Mouse (Mus musculus) midbrain, embryonic 13.5 days (tissue): ENCODE data around the gene Kazn. TPM values are rescaled to one million over a fixed set of nuclear protein-coding genes. Genes with fewer than 3 reads are reported as not detected.

Experiments used
- ATAC-seq: fragments of 200-750 bp; cut with Nextera tagmentation; 2 replicates; pipeline ENCODE4 v1.8.0; 2017; ENCODE audit warnings: mild to moderate bottlenecking, moderate TSS enrichment, moderate library complexity
- H3K27ac ChIP-seq: fragments of 300-500 bp; sonication (generic); 2 replicates; pipeline ENCODE4 v1.5.1; 2015; ENCODE audit warnings: inconsistent platforms, mild to moderate bottlenecking, moderate library complexity
- H3K27me3 ChIP-seq: fragments of 300-500 bp; sonication (generic); 2 replicates; pipeline ENCODE4 v1.6.1; 2015; ENCODE audit warnings: mild to moderate bottlenecking, inconsistent platforms
- H3K36me3 ChIP-seq: fragments of 300-500 bp; sonication (generic); 2 replicates; pipeline ENCODE4 v1.6.1; 2015; ENCODE audit warnings: mild to moderate bottlenecking, inconsistent platforms
- H3K4me1 ChIP-seq: fragments of 300-500 bp; sonication (generic); replicated peaks from 2 replicates; pipeline ENCODE4 v1.6.1; 2015; ENCODE audit warnings: inconsistent platforms
- H3K4me2 ChIP-seq: fragments of 300-500 bp; sonication (generic); replicated peaks from 2 replicates; pipeline ENCODE4 v1.6.1; 2015; ENCODE audit warnings: moderate library complexity, mild to moderate bottlenecking, inconsistent platforms
- H3K4me3 ChIP-seq: fragments of 300-500 bp; sonication (generic); replicated peaks from 2 replicates; pipeline ENCODE4 v1.5.1; 2015; ENCODE audit warnings: mild to moderate bottlenecking, inconsistent platforms
- H3K9ac ChIP-seq: fragments of 300-500 bp; sonication (generic); replicated peaks from 2 replicates; pipeline ENCODE4 v1.6.1; 2015; ENCODE audit warnings: mild to moderate bottlenecking, inconsistent platforms
- H3K9me3 ChIP-seq: fragments of 300-500 bp; sonication (generic); 2 replicates; pipeline ENCODE4 v1.6.1; 2016; ENCODE audit warnings: mild to moderate bottlenecking, inconsistent platforms
- WGBS: fragments of 180-500 bp; shearing (Covaris S2); methylation state at CpG from one replicate; pipeline ENCODE4 v1.1.7; 2015; 5-methylcytosine and 5-hydroxymethylcytosine counted together
- polyA plus RNA-seq: library from polyadenylated mRNA; unstranded; fragments of >200 nt; fragmentation: Nextera tagmentation; extraction: Ambion mirVana; gene quantifications from 2 replicates; pipeline ENCODE4 v1.2.1, GENCODE M21; 2015

Gene Kazn
- 18.7 and 23.5 TPM in 2 replicates for polyA plus RNA-seq

DNA sequence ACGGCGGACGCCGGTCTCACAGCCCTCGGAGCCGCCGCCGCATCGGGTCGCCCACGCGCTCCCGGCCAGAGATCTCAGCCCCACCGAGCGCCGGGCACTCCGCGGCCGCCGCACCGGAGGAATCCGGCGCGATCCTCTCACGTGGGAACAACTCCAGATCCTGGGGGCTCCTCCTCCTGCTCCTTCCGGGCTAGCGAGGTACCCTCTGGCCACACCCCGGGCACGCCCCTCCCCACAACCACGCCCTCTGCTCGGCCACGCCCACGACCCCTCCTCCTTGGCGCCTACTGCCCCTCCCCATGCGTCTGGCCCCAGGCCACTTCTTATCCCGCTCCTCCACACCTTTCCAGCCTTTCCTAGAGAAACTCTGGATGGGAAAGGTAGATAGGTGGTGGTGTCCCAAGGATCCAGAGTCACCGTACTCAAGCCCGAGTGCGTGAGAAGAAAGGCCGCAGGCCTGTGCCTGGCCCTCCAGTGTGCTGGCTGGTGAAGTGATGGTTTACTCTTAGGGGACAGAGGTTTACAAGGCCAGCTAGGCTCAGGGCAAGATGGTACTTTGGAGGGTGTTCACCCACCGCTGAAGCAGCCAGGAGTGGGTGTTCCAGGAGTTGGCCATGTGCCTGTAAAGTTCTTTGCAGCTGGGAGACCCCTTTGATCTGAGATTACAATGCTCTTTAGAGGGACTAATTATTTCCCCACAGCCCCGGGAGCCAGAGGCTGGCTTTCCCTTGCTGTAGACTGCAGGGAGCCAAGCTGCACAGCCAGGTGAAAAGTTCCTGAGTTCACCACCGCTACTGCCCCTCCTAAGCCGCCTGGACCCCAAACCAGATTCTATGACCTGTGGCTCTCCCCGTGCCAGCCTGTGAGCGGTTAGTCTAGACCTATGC, at the start of gene Kazn:
TSS of gene Kazn (minus strand) at position 162 of the 887 bp plus-strand sequence.
- peak within 1 kb of the TSS; percentile 35; the same call in 1 of the 2 replicates for H3K27ac ChIP-seq

DNA sequence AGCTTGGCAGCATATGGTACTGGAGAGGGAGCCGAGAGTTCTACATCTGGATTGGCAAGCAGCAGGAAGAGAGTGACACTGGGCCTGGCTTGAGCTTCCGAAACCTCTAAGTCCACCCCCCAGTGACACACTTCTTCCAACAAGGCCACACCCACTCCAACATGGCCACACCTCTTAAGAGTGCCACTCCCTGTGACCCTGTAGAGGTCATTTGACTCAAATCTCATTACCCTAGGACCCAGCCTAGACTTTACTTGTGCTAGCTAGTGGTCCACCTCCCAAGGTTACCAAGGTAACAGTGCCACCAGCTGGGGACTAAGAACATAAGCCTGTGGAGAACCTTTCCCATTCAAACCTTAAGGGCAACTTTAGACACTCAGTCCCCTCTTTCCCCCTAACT, 46.3 kb upstream of the Kazn start:
- Histone ChIP-seq H3K27ac (no peak overlapping the region), H3K9ac (no peak overlapping the region), H3K27me3 (no peaks in the 10 kb centered on the region), H3K36me3 (no peaks in the 10 kb centered on the region), H3K4me2 (no peak overlapping the region), H3K4me1 (0 out of 2 replicates have a peak, but pooled peaks cover 3% of the 10 kb centered on the region), H3K4me3 (no peak overlapping the region), H3K9me3 (no peaks in the 10 kb centered on the region)
- ATAC-seq: no peak
- WGBS: 94% methylated on average over 2 of the region's 2 CpGs

More for the DNA sequence above, at the start of gene Kazn:
- Histone ChIP-seq H3K4me2 (peak within 1 kb of the TSS; percentile 95), H3K9me3 (no peaks in the 10 kb centered on the region), H3K36me3 (no peaks in the 10 kb centered on the region), H3K4me3 (peak within 1 kb of the TSS; percentile 61), H3K9ac (peak within 1 kb of the TSS; percentile 71), H3K27me3 (peaks cover 16% of the 10 kb centered on the region), H3K4me1 (peaks cover 31% of the 10 kb centered on the region)
- 3% methylated on average over 46 of the region's 46 CpGs for WGBS
- peak; percentile 77 for ATAC-seq

DNA sequence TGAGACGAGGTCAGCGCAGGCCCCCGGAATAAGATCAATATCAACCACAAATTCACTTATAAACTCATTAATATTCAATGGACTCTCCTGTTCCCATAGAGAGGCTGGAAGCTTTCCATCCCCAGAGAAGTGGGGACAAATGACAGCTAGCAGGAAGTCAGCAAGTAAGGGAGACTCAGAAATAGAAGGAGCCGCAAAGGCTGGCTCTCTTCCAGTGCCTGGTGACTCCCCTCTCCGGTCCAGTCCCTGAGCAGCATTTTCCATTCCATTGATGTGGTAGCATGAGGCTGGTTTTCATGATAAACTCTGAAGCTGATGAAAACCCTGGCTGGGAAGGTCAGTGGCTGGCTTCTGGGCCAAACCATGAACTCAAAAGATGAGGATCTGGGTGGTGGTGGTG, 44.7 kb upstream of the Kazn start:
- Histone ChIP-seq H3K27ac (no peak overlapping the region), H3K4me3 (no peak overlapping the region), H3K36me3 (no peaks in the 10 kb centered on the region), H3K9me3 (no peaks in the 10 kb centered on the region), H3K4me2 (no peak overlapping the region), H3K4me1 (0 out of 2 replicates have a peak, but pooled peaks cover 3% of the 10 kb centered on the region), H3K9ac (no peak overlapping the region), H3K27me3 (no peaks in the 10 kb centered on the region)
- 85% methylated on average over 5 of the region's 5 CpGs for WGBS
- no peak for ATAC-seq

DNA sequence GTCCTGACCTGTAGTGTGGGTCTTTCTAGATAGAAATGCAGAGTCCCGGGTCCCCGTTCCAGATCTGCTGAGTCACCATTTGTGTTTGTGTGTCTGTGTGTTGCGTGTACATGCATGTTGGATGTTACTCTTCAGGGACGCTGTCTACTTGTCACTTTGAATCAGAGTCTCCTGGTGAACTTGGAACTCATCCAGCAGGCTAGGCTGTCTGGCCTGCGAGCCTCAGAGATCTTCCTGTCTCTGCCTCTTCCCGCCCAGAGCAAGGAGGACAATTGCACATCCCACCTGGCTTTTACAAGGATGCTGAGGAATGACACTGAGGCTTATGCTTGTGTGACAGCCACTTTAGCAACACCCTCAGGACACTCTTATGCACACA, 39.0 kb upstream of the Kazn start:
- Histone ChIP-seq H3K36me3 (no peaks in the 10 kb centered on the region), H3K27ac (no peak overlapping the region), H3K9ac (no peak overlapping the region), H3K4me1 (peaks cover 12% of the 10 kb centered on the region), H3K9me3 (no peaks in the 10 kb centered on the region), H3K4me3 (no peak overlapping the region), H3K4me2 (no peak overlapping the region), H3K27me3 (no peaks in the 10 kb centered on the region)
- ATAC-seq: no peak
- WGBS: 90% methylated on average over 6 of the region's 6 CpGs

DNA sequence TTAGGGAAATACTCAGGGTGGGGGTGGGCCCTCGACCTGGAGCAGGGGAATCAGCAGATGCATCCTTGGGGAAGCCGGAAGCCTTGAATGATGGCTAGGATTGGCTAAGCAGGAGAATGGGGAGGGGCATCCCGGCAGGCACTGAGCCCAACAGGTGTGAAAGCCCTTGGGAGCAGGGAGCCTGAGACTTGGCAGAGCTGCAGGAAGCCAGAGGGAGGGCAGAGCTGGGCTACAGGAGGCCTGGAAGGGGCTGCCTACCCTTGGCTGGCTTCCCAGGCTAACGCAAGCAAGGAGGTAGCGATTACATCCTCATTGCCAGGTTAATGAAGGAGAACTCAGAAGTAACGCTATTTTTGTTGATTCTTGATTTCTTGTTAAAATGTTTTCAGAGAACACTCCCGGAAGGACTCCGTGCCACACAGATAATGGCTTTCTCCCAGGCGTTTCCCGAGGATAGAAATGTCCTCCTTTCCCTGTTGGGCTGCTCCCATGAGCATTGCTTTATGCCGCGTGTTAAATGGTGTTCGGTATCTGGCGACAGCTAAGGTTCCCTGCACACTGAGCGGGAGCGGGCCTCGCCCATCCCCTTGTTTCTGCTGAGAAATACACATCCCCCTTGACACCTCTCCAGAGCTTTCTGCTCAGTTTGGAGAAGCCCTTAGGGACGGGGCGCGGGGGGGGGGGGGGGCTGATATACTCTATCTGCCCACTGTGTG, 38.4 kb upstream of the Kazn start:
- H3K9me3 ChIP-seq: no peaks in the 10 kb centered on the region
- H3K27ac ChIP-seq: no peak overlapping the region
- 49% methylated on average over 20 of the region's 20 CpGs for WGBS
- H3K4me2 ChIP-seq: no peak overlapping the region
- H3K4me3 ChIP-seq: no peak overlapping the region
- H3K4me1 ChIP-seq: peaks cover 12% of the 10 kb centered on the region
- no peaks in the 10 kb centered on the region for H3K36me3 ChIP-seq
- no peak for ATAC-seq
- H3K9ac ChIP-seq: no peak overlapping the region
- H3K27me3 ChIP-seq: no peaks in the 10 kb centered on the region

DNA sequence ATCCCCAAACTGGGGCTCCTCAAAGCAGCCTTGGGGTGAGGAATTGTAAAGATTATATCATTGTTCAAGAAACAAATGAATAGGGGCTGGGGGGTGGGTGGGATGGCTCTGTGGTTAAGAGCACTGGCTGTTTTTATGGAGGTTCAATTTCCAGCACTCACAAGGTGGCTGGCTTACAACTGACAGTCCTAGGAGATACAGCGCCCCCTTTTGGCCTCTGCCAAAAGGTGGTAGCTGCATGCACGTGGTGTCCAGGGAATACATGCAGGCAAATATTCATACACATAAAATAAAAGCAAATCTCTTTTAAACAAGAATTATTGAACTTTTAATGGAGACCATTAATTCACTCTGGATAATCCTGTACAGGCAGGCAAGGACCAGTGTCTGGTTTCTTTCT, 36.0 kb upstream of the Kazn start:
- no peak overlapping the region for H3K9ac ChIP-seq
- no peak overlapping the region for H3K4me3 ChIP-seq
- H3K27me3 ChIP-seq: no peaks in the 10 kb centered on the region
- H3K4me1 ChIP-seq: peaks cover 9% of the 10 kb centered on the region
- 58% methylated on average over 2 of the region's 2 CpGs for WGBS
- H3K27ac ChIP-seq: peak overlapping the region; percentile 44
- no peak; the same call in 1 of the 2 replicates for ATAC-seq
- no peaks in the 10 kb centered on the region for H3K36me3 ChIP-seq
- no peaks in the 10 kb centered on the region for H3K9me3 ChIP-seq
- H3K4me2 ChIP-seq: no peak overlapping the region

DNA sequence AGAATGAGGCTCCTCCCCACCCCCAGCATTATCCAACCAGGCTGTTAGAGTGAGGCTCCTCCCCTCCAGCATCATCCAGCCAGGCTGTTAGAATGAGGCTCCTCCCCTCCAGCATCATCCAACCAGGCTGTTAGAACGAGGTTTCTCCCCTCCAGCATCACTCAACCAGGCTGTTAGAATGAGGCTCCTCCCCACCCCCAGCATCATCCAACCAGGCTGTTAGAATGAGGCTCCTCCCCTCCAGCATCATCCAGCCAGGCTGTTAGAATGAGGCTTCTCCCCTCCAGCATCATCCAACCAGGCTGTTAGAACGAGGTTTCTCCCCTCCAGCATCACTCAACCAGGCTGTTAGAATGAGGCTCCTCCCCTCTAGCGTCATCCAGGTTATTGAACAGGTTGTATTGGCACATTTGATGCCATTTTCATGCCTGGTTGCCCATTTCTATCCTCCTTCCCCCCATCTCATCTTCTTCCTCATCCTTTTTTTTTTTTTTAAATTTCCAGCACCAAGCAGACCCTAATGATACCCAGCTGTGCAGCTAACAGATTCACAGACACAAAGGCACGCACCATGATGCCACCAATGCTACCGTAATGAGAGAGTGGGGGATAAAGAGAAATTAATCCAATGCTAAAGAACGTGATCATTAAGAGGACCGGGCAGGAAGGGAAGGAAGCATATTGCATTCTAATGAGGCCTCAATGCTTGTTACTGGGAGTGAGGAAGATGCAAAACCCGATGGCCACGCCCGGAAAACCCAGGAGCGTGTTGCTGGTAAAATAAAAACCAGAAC, 35.4 kb upstream of the Kazn start:
- H3K4me2 ChIP-seq: no peak overlapping the region
- H3K9me3 ChIP-seq: no peaks in the 10 kb centered on the region
- no peak overlapping the region for H3K4me3 ChIP-seq
- H3K36me3 ChIP-seq: no peaks in the 10 kb centered on the region
- ATAC-seq: peak; percentile 21; the same call in 1 of the 2 replicates
- H3K4me1 ChIP-seq: peaks cover 9% of the 10 kb centered on the region
- no peaks in the 10 kb centered on the region for H3K27me3 ChIP-seq
- 57% methylated on average over 11 of the region's 11 CpGs for WGBS
- H3K9ac ChIP-seq: no peak overlapping the region
- H3K27ac ChIP-seq: peak overlapping the region; percentile 44

DNA sequence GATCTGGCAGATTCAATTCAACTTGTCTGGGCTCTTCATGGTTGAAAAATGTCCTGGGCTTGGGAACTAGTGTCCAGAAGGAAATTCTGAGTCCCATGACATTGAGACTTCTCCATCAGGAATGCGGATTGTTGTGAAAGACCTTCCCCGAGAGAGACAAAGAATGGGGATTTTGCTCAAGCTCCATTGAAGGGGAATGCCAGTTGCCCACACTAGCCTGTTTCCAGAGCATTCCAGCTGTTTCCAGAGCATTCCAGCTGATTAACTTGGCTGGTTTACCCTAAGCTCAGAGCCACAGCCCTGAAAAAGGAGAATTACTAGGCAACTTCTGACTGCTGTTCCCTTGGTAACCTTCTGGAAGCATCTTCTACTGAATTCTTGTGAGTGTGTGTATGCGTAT, 32.3 kb upstream of the Kazn start:
- H3K9ac ChIP-seq: no peak overlapping the region
- H3K4me2 ChIP-seq: no peak overlapping the region
- H3K27me3 ChIP-seq: no peaks in the 10 kb centered on the region
- 72% methylated on average over 3 of the region's 3 CpGs for WGBS
- H3K4me1 ChIP-seq: peaks cover 19% of the 10 kb centered on the region
- H3K36me3 ChIP-seq: no peaks in the 10 kb centered on the region
- no peak overlapping the region for H3K4me3 ChIP-seq
- no peaks in the 10 kb centered on the region for H3K9me3 ChIP-seq
- H3K27ac ChIP-seq: no peak overlapping the region
- ATAC-seq: no peak

DNA sequence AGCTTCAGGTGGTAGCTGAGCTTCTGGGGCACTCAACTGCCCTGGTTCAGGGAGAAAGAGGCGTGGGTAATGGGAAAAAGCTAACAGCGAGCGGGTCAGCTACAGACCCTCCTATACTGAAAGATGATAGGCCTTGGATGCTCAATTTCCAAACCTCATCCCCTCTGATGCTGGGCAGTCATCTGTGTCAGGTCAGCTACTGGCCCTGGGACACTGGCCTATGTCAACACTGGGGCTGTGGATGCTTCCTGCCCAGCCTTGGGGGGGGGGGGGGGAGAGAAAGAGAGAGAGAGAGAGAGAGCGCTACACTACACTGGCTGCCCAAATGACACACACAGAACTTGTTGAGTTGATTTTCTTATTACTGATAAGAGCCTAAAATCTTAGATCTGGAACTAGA, 28.6 kb upstream of the Kazn start:
- Histone ChIP-seq H3K9me3 (no peaks in the 10 kb centered on the region), H3K4me2 (no peak overlapping the region), H3K9ac (no peak overlapping the region), H3K27me3 (no peaks in the 10 kb centered on the region), H3K4me3 (no peak overlapping the region), H3K36me3 (no peaks in the 10 kb centered on the region), H3K4me1 (peaks cover 19% of the 10 kb centered on the region), H3K27ac (peak overlapping the region; percentile 35; the same call in 1 of the 2 replicates)
- 29% methylated on average over 4 of the region's 4 CpGs for WGBS
- ATAC-seq: peak; percentile 63; the same call in 1 of the 2 replicates

DNA sequence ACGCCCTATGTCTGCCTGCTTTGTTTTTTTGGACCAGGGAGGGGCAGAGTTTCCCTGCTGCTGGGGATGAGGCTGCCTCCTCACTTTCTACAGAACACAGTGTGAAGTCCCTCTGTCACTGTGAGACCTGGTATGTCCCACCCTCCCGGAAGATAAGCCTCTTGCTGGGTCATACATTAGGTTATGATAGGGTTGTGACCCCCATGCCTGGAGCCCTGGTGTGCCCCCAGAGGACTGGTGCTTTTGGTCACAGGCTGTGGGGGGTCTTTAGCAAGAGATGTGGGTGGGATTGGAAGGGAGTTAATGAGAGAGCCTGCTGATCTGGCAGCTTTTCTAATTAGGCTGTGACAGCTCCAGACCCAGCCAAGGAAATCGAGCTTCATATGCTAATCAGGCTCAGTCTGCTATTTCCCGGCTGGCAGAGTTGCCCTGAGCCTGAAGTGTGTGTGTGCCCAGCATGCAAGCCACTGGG, 28.2 kb upstream of the Kazn start:
- peak overlapping the region; percentile 35; the same call in 1 of the 2 replicates for H3K27ac ChIP-seq
- peak; percentile 86 for ATAC-seq
- WGBS: 5% methylated on average over 4 of the region's 4 CpGs

DNA sequence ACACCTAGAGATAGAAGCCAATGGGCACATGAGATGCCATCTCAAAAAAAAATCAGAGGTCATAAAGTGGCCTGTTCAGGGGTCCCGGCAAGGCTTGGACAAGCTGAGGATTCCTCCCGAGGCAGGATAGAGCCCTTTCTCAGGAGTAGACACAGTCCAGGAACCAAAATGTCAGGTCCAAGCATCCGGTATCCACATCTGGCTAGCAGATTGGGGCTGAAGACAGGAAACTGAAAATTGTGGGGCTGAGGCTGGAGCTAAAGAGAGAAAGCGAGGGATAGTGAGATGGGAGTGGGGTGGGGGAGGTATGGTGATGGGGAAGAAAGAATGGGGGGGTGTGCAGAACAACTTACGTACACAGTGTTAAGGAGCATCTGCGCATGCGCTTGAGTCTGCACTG, 25.1 kb upstream of the Kazn start:
- H3K36me3 ChIP-seq: no peaks in the 10 kb centered on the region
- no peak overlapping the region for H3K4me2 ChIP-seq
- H3K27me3 ChIP-seq: no peaks in the 10 kb centered on the region
- no peak overlapping the region for H3K27ac ChIP-seq
- 93% methylated on average over 7 of the region's 7 CpGs for WGBS
- ATAC-seq: no peak
- no peaks in the 10 kb centered on the region for H3K9me3 ChIP-seq
- no peak overlapping the region for H3K9ac ChIP-seq
- peaks cover 24% of the 10 kb centered on the region for H3K4me1 ChIP-seq
- H3K4me3 ChIP-seq: no peak overlapping the region

More for the DNA sequence above, 28.2 kb upstream of the Kazn start:
- Histone ChIP-seq H3K4me2 (no peak overlapping the region), H3K36me3 (no peaks in the 10 kb centered on the region), H3K27me3 (no peaks in the 10 kb centered on the region), H3K9ac (no peak overlapping the region; the same call in 1 of the 2 replicates), H3K4me1 (peaks cover 19% of the 10 kb centered on the region), H3K9me3 (no peaks in the 10 kb centered on the region), H3K4me3 (no peak overlapping the region)
